Mouse (Mus musculus) G1E (cell line): ENCODE data around the gene Wfdc6b.

Source experiments
- CTCF ChIP-seq: IDR thresholded peaks from 2 replicates; pipeline ENCODE4 v1.5.1; 2012; ENCODE audit warnings: low read depth, low read length, inconsistent platforms, mixed read lengths
- TAL1 ChIP-seq: conservative IDR thresholded peaks from 2 replicates; pipeline ENCODE4 v1.6.1; 2012; ENCODE audit warnings: low read depth, low read length, inconsistent platforms, mixed read lengths

DNA sequence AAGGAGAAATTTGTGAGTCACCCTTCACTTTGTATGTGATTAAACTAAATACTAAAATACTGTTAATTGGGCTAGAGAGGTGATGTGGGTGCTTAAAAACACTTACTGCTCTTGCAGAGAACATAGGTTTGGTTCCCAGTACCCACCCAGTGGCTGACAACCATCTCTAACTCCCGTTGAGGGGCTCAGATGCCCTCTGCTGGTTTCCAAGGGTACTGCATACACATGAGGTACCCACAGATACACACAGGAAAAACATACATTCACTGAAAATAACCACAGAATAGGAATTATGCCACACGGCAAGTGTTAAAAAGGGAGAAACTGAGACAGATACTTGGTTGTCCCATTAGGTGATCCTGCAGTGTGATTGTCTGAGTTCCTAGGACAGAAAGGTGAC is 46.3 kb upstream of the Wfdc6b start:
- TF ChIP-seq CTCF (peak; percentile 31; the same call in 1 of the 2 replicates), TAL1 (no peak)
